Mouse (Mus musculus): ENCODE measurements around the gene Pmvk. TPM values are rescaled to one million over a fixed set of nuclear protein-coding genes. Genes with fewer than 3 reads are reported as not detected.
A peak's percentile ranks its signal among the peaks of the same experiment; 100 is the strongest.

The Pmvk gene
- total RNA-seq (2022), result 1 to 10 TPM; 4.8 to 8.6 (median 6.6) TPM

- DNase-seq (ENCODE audit: low spot score in 2 of 2), result no peak
Measured at GRCm38 (mm10) chr3:89454401-89455177, at the start of gene Pmvk. Gene Pmvk (plus strand): TSS chr3:89454541.

GRCm38 (mm10) chr3:89406887-89407286 lies 47.5 kb upstream of the Pmvk start:
- peak in 1 of 2 experiments; percentile 34 for DNase-seq (ENCODE audit: low spot score in 2 of 2)

- no peak for DNase-seq (ENCODE audit: low spot score in 2 of 2)
Measured at GRCm38 (mm10) chr3:89408448-89408847, 45.9 kb upstream of the Pmvk start.

GRCm38 (mm10) chr3:89409701-89410100 lies 44.6 kb upstream of the Pmvk start:
- no peak for DNase-seq (ENCODE audit: low spot score in 2 of 2)

GRCm38 (mm10) chr3:89410864-89411263 lies 43.5 kb upstream of the Pmvk start:
- no peak for DNase-seq (ENCODE audit: low spot score in 2 of 2)

- peak; percentile 99 for DNase-seq (ENCODE audit: low spot score in 2 of 2)
Measured at GRCm38 (mm10) chr3:89411490-89412393, 42.6 kb upstream of the Pmvk start, which contains the start of gene Flad1. Gene Flad1 (minus strand): TSS chr3:89411870.

- no peak for DNase-seq (ENCODE audit: low spot score in 2 of 2)
Measured at GRCm38 (mm10) chr3:89416158-89416557, 38.2 kb upstream of the Pmvk start.

- DNase-seq (ENCODE audit: low spot score in 2 of 2), result no peak
Measured at GRCm38 (mm10) chr3:89417131-89417530, 37.2 kb upstream of the Pmvk start.

- DNase-seq (ENCODE audit: low spot score in 2 of 2), result no peak
Measured at GRCm38 (mm10) chr3:89417840-89418169, 36.5 kb upstream of the Pmvk start.

GRCm38 (mm10) chr3:89418170-89418860 lies 36.0 kb upstream of the Pmvk start, which contains the start of the genes Cks1b and Shc1:
Gene Cks1b (minus strand): TSS chr3:89418383.
Gene Shc1 (plus strand): TSS chr3:89418443.
- peak; percentile 94 to 95 for DNase-seq (ENCODE audit: low spot score in 2 of 2)

GRCm38 (mm10) chr3:89418861-89419250 lies 35.5 kb upstream of the Pmvk start:
- DNase-seq (ENCODE audit: low spot score in 2 of 2), result peak; percentile 71

- DNase-seq (ENCODE audit: low spot score in 2 of 2), result no peak
Measured at GRCm38 (mm10) chr3:89419571-89419970, 34.8 kb upstream of the Pmvk start.

GRCm38 (mm10) chr3:89419981-89420380 lies 34.4 kb upstream of the Pmvk start:
- no peak for DNase-seq (ENCODE audit: low spot score in 2 of 2)

- no peak for DNase-seq (ENCODE audit: low spot score in 2 of 2)
Measured at GRCm38 (mm10) chr3:89420421-89420820, 33.9 kb upstream of the Pmvk start.

- DNase-seq (ENCODE audit: low spot score in 2 of 2), result peak; percentile 76 to 83
Measured at GRCm38 (mm10) chr3:89421002-89421774, 33.2 kb upstream of the Pmvk start.

GRCm38 (mm10) chr3:89421810-89422473 lies 32.4 kb upstream of the Pmvk start:
- DNase-seq (ENCODE audit: low spot score in 2 of 2), result peak in 1 of 2 experiments; percentile 4

- no peak for DNase-seq (ENCODE audit: low spot score in 2 of 2)
Measured at GRCm38 (mm10) chr3:89422556-89423205, 31.7 kb upstream of the Pmvk start.

GRCm38 (mm10) chr3:89424416-89425140 lies 29.8 kb upstream of the Pmvk start:
- peak in 1 of 2 experiments; percentile 1 for DNase-seq (ENCODE audit: low spot score in 2 of 2)

- peak in 1 of 2 experiments; percentile 1 for DNase-seq (ENCODE audit: low spot score in 2 of 2)
Measured at GRCm38 (mm10) chr3:89425141-89425525, 29.2 kb upstream of the Pmvk start.
